Mouse (Mus musculus): ENCODE measurements around the gene Hbs1l.

Hbs1l gene

DNA sequence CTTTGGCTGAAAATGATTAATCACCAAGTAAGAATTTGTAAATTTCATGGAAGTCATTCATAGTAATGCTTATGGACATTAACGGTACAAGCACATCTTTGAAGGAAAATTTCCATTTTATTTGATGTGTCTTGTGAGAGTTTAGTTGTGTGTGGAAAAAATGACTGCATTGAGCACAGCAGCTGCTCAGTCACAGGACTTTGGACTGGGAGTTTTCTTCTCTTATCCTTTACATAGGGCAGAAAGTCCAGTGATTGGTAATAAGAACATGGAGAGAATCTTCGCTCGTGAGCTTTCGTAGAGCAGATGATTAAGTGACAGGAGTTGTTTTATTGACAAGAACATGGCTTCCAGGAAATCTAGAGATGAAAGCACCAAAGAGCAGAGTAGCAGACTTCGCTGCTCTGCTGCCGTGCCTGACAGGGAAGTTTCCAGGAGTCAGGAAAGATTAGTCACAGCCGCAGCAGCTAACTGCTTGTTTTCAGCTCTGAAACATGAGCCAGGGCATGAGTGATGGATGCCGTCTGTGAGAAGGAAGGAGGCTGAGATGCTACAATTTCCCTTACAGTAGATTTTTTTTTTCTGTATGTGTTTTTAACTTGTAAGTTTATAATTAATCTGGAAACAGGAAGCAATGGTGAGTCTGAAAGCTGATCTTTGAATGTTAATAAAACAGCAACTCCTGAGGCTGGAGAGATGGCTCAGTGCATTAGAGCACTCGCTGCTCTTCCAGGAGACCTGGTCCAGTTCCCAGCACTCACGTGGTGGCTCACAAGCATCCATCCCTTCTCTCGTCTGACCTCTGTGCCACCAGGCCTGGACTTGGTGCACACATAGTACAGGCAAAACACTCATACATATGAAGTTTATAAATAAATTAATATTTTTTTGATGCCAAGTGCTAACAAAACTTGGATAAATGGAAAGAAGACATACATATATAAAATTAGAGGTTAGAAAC, 9.2 kb downstream of the Hbs1l start:
- DNase-seq (ENCODE audit: low spot score), result peak; percentile 33

- no peak for DNase-seq (ENCODE audit: low spot score)
These were observed 18.0 kb downstream of the Hbs1l start for GRCm38 (mm10) chr10:21313732-21314131.

DNA sequence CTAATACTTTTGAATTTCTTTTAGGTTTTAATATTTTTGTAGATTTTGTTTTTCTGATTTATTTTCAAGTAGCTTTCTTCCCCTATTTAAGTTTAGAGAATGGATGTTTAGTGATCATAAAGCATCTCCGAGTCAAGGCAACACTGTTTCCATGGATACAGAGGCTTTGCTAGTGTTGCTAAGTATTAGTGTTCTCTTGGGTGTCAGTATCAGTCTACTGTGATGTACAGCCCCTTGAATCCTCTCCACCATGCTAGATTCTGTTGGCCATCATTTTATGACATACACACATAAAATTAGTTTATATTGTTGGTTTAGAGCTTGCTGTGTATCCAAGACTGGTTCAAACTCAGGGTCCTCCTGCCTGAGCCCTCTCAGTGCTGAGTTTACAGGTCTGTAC, 20.3 kb downstream of the Hbs1l start:
- no peak for DNase-seq (ENCODE audit: low spot score)

- no peak for DNase-seq (ENCODE audit: low spot score)
These were observed 22.5 kb downstream of the Hbs1l start for GRCm38 (mm10) chr10:21318250-21318649.

GRCm38 (mm10) chr10:21318996-21319395, 23.2 kb downstream of the Hbs1l start:
- no peak for DNase-seq (ENCODE audit: low spot score)

DNA sequence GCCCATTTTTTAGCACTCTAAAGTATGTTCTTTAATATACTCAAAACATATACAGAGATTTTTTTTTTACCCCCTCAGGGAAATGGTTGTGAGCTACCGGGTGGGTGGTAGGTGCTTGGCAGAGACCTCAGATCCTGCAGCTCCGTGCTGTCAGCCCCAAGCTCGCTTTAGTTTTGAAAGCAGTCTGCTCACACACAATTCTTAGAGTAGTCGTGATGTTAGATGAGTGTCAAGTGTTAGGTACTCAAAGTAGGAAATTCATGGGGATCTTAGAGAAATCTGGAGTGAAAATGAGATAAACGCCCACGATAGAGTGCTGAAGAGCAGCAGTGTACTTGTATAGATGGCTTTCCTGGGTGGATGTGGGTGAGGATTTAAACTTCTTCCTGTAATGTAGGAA, 24.8 kb downstream of the Hbs1l start:
- no peak for DNase-seq (ENCODE audit: low spot score)

- DNase-seq (ENCODE audit: low spot score), result no peak
These were observed 30.6 kb downstream of the Hbs1l start for GRCm38 (mm10) chr10:21326352-21326751.

DNA sequence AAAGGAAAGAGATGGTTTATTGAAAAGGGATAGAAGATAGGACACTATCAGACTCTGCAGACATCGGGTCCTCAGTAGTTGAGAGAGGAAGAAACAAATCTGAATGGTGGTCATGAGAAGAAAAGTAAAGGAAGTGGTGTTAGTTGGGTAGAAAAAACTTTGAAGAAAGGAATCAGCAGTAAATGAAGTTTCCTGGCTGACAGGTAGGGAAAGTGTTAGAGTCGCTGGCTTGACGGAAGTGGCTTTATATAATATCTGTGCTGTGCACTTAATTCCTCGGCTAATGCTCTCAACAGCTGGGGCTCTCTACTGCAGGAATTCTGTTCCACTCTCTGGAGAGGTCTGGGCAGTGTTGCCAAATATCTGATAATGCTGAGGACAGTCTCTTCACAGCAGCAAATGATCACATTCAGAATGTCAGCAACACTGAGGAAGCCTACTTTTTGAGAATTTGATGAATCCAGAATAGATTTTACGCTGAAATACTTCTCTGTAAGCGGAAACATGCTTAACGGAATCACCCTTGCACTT, 31.9 kb downstream of the Hbs1l start:
- no peak for DNase-seq (ENCODE audit: low spot score)

- DNase-seq (ENCODE audit: low spot score), result no peak
These were observed 38.7 kb downstream of the Hbs1l start for GRCm38 (mm10) chr10:21334349-21335105.

DNA sequence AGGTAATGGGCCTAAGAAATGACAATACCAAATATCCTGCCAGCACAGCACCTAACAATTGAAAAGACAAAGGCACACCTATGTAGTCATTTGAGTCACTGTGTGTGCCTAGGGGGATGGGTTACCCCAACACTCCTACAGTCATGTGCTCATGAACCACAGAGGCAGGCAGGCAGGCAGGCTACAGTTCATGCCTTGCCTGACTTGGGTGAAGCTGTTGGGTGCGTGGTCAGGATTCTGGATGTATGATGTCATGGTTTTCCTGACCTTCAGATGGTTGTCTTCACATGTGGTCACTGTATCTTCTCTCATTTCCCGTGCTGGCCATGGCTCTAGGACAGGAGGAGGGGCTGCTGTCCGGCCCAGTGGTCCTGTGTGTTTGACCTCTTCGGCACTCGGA, 39.8 kb downstream of the Hbs1l start:
- no peak for DNase-seq (ENCODE audit: low spot score)

- peak; percentile 22 for DNase-seq (ENCODE audit: low spot score)
These were observed 41.4 kb downstream of the Hbs1l start for GRCm38 (mm10) chr10:21337191-21337590.

- DNase-seq (ENCODE audit: low spot score), result no peak
These were observed 45.9 kb downstream of the Hbs1l start for GRCm38 (mm10) chr10:21341706-21342105.

GRCm38 (mm10) chr10:21342331-21343005, 46.7 kb downstream of the Hbs1l start:
- DNase-seq (ENCODE audit: low spot score), result no peak

- no peak for DNase-seq (ENCODE audit: low spot score)
These were observed 51.6 kb downstream of the Hbs1l start for GRCm38 (mm10) chr10:21347332-21347731.

GRCm38 (mm10) chr10:21349449-21349848, 53.7 kb downstream of the Hbs1l start:
- DNase-seq (ENCODE audit: low spot score), result no peak

- no peak for DNase-seq (ENCODE audit: low spot score)
These were observed 54.2 kb downstream of the Hbs1l start for GRCm38 (mm10) chr10:21349946-21350345.

GRCm38 (mm10) chr10:21350531-21351515, 55.0 kb downstream of the Hbs1l start:
- DNase-seq (ENCODE audit: low spot score), result no peak

GRCm38 (mm10) chr10:21351766-21352165, 56.0 kb downstream of the Hbs1l start:
- peak; percentile 34 for DNase-seq (ENCODE audit: low spot score)

DNA sequence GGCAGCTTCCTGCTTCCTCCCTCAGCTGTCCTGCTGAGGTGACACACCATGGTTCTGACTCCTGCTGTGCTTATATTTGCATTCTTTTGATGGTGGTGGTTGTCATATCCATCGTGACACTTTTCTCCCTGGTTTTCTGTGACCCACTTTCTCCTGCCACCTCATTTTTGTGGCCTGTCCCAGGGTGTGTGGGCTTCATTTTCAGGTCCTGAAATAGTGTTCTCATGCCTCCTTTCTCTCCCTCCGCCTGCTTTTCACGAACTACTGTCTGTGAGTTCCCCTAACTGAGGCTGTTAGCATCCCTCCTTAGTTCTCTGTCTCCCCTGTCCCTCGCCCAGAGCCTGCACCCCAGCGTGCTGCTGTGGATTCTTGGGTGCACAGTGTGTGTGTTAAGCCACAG, 58.1 kb downstream of the Hbs1l start:
- DNase-seq (ENCODE audit: low spot score), result no peak

GRCm38 (mm10) chr10:21354506-21354905, 58.7 kb downstream of the Hbs1l start:
- DNase-seq (ENCODE audit: low spot score), result no peak

DNA sequence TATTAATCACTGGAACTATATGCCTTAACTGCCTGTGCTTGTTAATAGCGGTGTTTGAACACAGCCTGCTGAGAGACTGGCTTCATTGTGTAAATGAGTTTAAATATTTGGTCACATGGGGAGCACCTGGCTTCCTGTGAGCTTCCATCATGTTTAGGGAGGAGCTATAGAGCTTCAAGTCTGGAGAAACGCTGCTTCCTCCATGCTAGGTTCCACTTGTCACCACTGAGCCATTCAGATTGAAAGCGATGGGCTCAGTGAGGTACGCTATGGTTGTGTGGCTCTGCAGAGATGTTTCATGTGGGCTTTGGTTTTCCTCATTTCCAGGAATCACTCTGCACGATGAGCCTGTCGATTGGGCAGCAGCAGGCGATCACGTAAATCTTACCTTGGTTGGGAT, 62.2 kb downstream of the Hbs1l start:
- DNase-seq (ENCODE audit: low spot score), result no peak

Data from embryo, embryonic 10 days (tissue).